Mouse (Mus musculus) T-helper 2 cell (primary cell): ENCODE measurements at regions not wholly inside any gene's neighbourhood (a gene's known extent, or its start where the extent isn't known, plus 50 kb on each side); places are given as distances from the start of the nearest gene placed in this dataset.

ENCODE experiments used
- in situ Hi-C: fragments of 300-600 bp; cut with MboI, MseI; formaldehyde crosslinking; loops from one replicate; pipeline ENCODE4 v1.15.1; 2025; ENCODE audit warnings: high pct_unique_total_duplicates

GRCm38 (mm10) chr1:128830671-128831240, 238.7 kb upstream of the Cxcr4 start:
- in situ Hi-C loops = loop anchor here (5.0 kb wide), 1 partner anchor 243 kb away; no protein-coding TSS in a partner anchor

- in situ Hi-C loops = loop anchor here (5.0 kb wide), 1 partner anchor 37 kb away; no protein-coding TSS in a partner anchor
These were observed 237.4 kb upstream of the Cxcr4 start for GRCm38 (mm10) chr1:128829536-128829935.

DNA sequence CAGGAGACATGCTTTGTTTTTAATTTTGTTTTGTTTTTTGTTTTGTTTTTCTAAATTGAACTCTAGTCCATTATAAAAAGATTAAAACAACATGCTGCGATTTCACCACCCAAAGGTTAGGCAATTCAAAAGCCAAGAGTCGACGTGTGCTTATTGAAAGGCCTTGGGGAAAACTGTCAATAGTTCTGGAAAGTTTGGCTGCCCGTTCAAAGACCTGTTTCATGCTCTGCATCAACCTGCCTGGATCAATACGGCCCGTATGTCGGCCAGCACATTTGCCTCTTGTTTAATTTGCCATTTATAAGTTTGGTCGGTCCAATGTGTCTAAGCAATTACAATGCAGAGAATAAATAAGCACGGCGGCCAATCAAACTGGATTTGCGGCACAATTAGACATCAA, 234.3 kb upstream of the Cxcr4 start:
- in situ Hi-C loops = loop anchor here (5.0 kb wide), 1 partner anchor 34 kb away; no protein-coding TSS in a partner anchor

DNA sequence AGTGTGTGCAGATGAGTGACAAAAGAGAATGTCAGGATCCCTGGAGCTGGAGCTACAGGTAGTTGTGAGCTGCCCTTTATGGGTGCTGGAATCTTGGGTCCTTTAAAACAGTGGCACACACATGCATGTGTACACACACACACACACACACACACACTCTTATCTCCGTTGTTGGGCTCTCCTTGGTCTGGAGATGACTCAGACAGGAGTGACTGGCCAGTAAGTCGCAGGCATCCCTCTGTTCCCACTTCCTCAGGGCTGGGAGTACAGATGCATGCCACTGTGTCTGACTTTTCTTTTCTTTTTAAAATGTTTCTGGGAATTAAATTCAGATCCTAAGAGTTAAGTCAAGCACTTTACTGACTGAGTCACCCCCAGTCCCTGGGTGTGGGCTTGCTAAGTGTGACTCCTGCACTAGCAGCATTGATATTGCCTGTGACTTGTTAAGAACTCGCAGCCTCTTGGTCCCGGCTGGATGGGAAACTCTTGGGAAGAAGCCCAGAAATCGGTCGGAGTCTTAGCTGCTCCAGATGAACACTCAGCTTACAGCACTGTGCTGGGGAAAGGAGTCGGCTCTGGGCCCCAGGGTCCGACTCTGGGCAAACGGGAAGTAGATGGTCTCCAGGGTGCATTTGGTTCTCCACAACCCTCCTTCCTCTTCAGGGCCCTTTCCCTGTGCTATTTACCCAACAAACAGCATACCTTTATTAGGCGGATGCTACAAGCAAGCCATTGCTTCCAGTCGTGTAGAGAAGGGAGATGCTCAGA, 233.0 kb upstream of the Cxcr4 start:
- in situ Hi-C loops = loop anchor here (5.0 kb wide), 2 partner anchors 33 to 453 kb away; no protein-coding TSS in a partner anchor

- in situ Hi-C loops = loop anchor here (5.0 kb wide), 1 partner anchor 452 kb away; no protein-coding TSS in a partner anchor
These were observed 232.1 kb upstream of the Cxcr4 start for GRCm38 (mm10) chr1:128824235-128824634.

GRCm38 (mm10) chr1:128821991-128822390, 229.9 kb upstream of the Cxcr4 start:
- in situ Hi-C loops = loop anchor here (5.0 kb wide), 1 partner anchor 450 kb away; no protein-coding TSS in a partner anchor

GRCm38 (mm10) chr1:128820527-128820926, 228.4 kb upstream of the Cxcr4 start:
- in situ Hi-C loops = loop anchor here (5.0 kb wide), 1 partner anchor 448 kb away; no protein-coding TSS in a partner anchor

GRCm38 (mm10) chr1:128819611-128820010, 227.5 kb upstream of the Cxcr4 start:
- in situ Hi-C loops = loop anchor here (5.0 kb wide), 1 partner anchor 447 kb away; no protein-coding TSS in a partner anchor

GRCm38 (mm10) chr1:128813379-128813778, 221.3 kb upstream of the Cxcr4 start:
- in situ Hi-C loops = no loop called here

GRCm38 (mm10) chr1:128810860-128811259, 218.8 kb upstream of the Cxcr4 start:
- in situ Hi-C loops = no loop called here

DNA sequence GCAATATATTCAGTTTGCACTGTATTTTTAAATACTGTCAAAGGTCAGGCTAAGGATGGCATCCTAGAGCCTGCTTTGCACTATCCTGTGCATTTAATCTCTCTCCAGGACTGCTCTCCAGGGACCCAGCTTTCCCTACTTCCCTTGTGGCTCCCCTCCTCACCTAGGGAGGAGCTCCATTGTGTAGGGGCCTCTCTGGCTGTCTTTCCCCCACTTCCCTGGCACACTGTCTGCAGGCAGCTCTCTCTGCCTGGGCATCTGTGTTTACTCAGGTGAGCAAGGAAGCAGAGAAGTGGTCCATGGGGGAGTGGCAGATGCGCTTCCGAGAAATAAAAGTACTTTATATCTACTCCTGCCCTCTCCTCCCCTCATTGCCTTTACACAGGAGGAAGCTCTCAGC, 218.0 kb upstream of the Cxcr4 start:
- in situ Hi-C loops = no loop called here

GRCm38 (mm10) chr1:128809601-128810000, 217.5 kb upstream of the Cxcr4 start:
- in situ Hi-C loops = no loop called here

DNA sequence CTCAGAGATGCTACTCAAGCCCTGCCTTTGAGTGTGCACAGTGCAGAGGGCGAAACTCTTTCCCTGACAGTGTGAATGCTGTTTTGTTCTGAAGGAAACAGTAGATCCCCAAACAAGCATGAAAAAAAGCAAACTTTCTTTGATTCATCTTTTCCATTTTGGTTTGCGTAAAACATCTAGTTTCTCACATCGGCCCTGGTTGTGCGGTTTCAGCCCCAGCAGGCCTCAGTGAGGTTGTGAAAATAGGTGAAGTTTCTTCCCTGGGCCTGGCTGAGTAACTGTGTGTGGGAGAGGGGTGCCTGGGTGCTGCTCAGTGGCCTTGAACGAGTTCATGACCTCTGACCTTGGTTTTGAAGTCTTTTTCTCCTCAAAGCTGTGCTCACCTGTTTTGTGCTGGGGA, 216.5 kb upstream of the Cxcr4 start:
- in situ Hi-C loops = no loop called here

DNA sequence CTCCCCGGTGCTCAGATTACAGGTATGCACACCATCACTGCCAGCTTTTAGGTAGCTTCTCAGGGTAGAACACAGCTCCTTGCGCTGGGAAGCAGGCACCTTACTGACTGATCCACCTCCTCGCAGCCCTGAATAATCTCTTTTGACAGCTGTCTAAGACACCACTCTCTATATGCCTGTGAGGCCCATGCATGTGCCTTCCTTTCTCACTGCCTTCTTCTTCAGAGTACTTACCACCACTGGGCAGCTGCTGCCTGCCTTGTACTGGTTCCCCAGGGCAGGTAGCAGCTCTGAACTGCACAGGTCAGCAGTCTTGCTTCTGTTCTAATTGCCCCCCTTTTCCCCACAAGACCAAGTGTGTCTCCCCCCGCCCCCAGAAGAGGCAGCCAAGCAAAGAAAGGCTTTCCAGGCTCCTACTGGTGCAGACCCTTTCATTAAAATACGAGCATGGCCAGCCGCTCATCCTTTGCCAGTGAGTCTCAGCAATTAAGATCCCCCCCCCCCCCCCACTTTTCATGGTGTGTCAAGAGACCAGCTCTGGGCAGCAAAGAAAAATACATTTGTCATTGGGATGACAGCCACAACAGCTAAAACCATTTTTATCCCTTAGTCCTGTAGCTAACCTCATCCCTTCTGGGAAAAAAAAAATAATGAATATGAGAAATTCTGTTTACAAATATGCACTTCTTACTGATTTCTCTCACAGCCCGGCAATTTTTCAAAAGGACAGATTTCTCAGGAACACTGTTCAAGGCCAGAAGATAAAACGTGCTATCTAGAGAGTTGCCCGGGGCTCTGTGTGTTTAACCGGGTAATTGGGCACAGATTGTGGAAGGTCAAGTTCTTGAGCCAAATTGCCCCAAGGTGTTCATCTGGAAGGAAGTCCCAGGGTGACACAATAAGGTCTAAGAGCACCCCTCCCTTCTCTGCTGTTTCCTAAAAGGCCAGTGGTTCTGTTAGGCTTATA, 213.9 kb upstream of the Cxcr4 start:
- in situ Hi-C loops = no loop called here

DNA sequence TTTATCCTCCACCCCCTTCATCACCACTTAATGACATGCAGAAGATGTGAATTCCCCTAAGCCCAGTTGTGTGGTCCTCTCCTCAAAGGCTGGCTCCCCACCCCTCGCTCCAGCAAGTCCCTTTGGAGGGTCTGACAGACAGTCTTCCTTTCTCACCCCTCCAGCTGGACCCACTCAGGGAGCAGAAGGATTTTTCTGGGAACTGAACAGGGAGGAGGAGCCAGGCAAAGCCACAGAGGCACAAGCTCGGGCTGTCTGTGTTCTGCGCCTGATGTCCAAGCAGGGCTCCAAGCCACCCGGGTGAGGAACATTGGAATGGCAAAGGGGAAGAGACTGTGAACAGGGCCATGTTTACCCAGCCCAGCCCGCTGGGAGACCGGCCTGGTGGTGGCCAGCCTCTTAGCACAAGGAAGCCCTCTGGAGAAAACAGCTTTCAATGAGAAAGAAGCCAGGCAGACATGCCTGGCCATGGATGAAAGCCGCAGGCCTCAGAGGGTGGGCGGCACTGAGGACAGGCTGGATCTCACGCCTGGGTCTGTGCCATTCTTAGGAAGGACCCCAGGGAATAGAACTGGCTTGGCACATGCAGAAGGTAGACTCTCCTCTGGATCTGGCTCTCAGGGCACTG, 211.5 kb upstream of the Cxcr4 start:
- in situ Hi-C loops = no loop called here

- in situ Hi-C loops = no loop called here
These were observed 211.0 kb upstream of the Cxcr4 start for GRCm38 (mm10) chr1:128803058-128803432.

DNA sequence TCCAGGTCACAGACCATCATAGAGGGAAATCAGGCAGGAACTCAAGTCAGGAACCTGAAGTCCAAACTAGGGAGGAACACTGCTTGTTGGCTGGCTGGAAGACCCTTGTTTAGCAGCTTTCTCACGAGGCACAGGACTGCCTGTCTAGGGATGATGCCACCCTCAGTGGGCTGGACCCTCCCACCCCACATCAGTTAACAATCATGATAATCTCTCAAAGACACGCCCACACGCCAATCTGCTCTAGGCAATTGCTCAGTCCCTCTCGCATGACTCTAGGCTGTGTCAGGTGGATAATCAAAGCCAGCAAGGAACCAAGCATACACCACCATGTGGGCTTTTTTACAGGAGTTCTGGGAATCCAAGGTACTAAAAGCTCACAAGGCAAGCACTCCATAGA, 206.6 kb upstream of the Cxcr4 start:
- in situ Hi-C loops = no loop called here

DNA sequence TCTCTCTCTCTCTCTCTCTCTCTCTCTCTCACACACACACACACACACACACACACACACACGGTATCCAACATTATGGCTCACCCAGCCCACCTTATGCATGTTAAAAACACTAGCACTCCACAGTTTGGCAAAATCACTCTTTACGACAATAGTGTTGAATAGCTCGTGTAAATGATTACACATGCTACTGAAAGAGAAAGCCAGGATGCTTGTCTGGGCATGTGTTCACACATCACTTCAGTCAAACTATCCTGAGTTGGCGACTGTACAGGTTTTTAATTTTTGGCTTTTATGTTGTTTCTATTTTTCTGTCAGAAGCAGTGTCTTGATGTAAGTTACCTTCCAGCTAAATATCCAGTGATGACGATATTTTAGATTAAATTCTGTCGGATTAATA, 203.6 kb upstream of the Cxcr4 start:
- in situ Hi-C loops = no loop called here

GRCm38 (mm10) chr1:128790881-128791280, 198.8 kb upstream of the Cxcr4 start:
- in situ Hi-C loops = loop anchor here (5.0 kb wide), 1 partner anchor 36 kb away; no protein-coding TSS in a partner anchor

DNA sequence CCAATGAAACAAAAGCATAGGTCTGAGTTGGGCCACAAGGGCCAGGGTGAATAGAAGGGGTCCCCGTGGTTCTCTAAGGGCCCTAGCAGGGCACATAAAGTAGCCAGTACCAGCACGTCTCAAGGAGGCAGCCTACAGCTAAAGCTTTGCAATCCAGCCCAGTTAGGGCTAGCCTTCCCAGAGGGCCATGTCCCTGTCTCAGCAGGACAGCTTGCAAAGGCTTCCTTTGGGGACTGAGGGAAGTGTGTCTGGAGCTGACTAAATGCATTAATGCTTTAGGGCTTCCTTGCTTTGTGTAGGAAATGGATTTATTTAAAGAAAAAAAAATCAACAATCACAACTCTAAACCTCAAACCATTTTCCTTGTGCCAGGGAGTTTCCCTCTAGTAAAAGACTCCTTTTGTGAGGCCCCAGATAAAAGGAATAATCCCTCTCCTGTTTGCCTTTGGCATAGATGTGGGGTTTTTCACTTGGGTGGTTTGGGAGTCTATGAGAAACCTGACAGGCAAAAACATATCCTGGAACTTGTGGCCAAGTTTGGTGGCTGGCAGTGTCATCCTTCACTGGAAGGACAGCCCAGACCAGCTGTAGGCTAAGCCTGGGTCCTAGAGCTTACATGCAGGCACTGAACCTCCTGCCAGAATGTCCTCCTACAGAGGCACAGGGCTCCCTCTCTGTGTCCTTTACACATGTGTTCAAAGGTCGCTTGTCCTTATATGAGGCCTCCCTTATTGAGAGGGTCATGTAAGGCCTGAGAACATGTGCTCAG, 197.7 kb upstream of the Cxcr4 start:
- in situ Hi-C loops = loop anchor here (5.0 kb wide), 1 partner anchor 38 kb away; no protein-coding TSS in a partner anchor
